Mouse (Mus musculus): ENCODE results near the gene Mthfd1.

- TF ChIP-seq MAFK (IDR thresholded peaks at IDR 0.05; ENCODE audit: insufficient read depth, low read depth, low read length), result no peak
- no peak for TF ChIP-seq ZC3H11A (IDR thresholded peaks at IDR 0.05; ENCODE audit: borderline replicate concordance, low read depth, low read length)
- no peak for TF ChIP-seq CHD2 (IDR thresholded peaks at IDR 0.05; ENCODE audit: low read depth, low read length)
Observed at GRCm38 (mm10) chr12:76288494-76288893, 33.4 kb downstream of the Mthfd1 start.

Data from ES-E14 (cell line).